Mouse (Mus musculus) ES-Bruce4 (cell line): ENCODE data around the gene Gtf3c4. TPM values are rescaled to one million over a fixed set of nuclear protein-coding genes. Genes with fewer than 3 reads are reported as not detected.

ENCODE experiments used
- H3K27ac ChIP-seq: 2 replicates; pipeline ENCODE4 v1.5.1; 2012; ENCODE audit warnings: low read length, inconsistent platforms; ENCODE audit not compliant: insufficient read depth
- H3K27me3 ChIP-seq: 2 replicates; pipeline ENCODE4 v1.6.1; 2012; ENCODE audit warnings: mild to moderate bottlenecking, low read length, inconsistent platforms; ENCODE audit not compliant: control insufficient read depth, poor library complexity, insufficient read depth, severe bottlenecking
- H3K36me3 ChIP-seq: 2 replicates; pipeline ENCODE4 v1.6.1; 2012; ENCODE audit warnings: inconsistent platforms, mild to moderate bottlenecking, low read length, moderate library complexity; ENCODE audit not compliant: control insufficient read depth, poor library complexity, insufficient read depth, severe bottlenecking
- H3K4me1 ChIP-seq: one replicate; pipeline ENCODE4 v1.8.1; 2011; ENCODE audit warnings: low read length; ENCODE audit not compliant: control insufficient read depth, insufficient read depth
- H3K4me3 ChIP-seq: 2 replicates; pipeline ENCODE4 v1.5.1; 2011; ENCODE audit warnings: low read depth, mild to moderate bottlenecking, low read length
- H3K9ac ChIP-seq: 2 replicates; pipeline ENCODE4 v1.6.1; 2012; ENCODE audit warnings: low read depth, mild to moderate bottlenecking, inconsistent platforms; ENCODE audit not compliant: poor library complexity, severe bottlenecking
- H3K9me3 ChIP-seq: replicated peaks from 2 replicates; pipeline ENCODE4 v1.6.1; 2012; ENCODE audit warnings: mild to moderate bottlenecking, low read length, inconsistent platforms; ENCODE audit not compliant: control insufficient read depth, poor library complexity, insufficient read depth, severe bottlenecking
- CTCF ChIP-seq: IDR thresholded peaks from one replicate; pipeline ENCODE4 v1.8.1; 2011; ENCODE audit warnings: low read depth, low read length
- EP300 ChIP-seq: IDR thresholded peaks from 2 replicates; pipeline ENCODE4 v1.6.1; 2011; ENCODE audit warnings: low read depth, low read length; ENCODE audit not compliant: insufficient read depth
- POLR2A ChIP-seq: IDR thresholded peaks from one replicate; pipeline ENCODE4 v1.8.1; 2011; ENCODE audit warnings: low read length; ENCODE audit not compliant: insufficient read depth
- polyA plus RNA-seq: library from polyadenylated mRNA; stranded (reverse); fragments of >200 nt; gene quantifications from 2 replicates; pipeline ENCODE4 v1.2.4, GENCODE M21; 2011; ENCODE audit warnings: low read depth; ENCODE audit not compliant: missing spikeins, insufficient read depth, insufficient read length

Gtf3c4 gene
- polyA plus RNA-seq, 1 experiment = 33.9 TPM

- peaks cover 17% of the 10 kb centered on the region for H3K36me3 ChIP-seq
- TF ChIP-seq EP300 (no peak), POLR2A (no peak), CTCF (no peak)
Measured at GRCm38 (mm10) chr2:28867495-28867894, 27.3 kb upstream of the Gtf3c4 start.

GRCm38 (mm10) chr2:28863857-28864256, 23.7 kb upstream of the Gtf3c4 start:
- Histone ChIP-seq H3K36me3 (peaks cover 43% of the 10 kb centered on the region), H3K9ac (no peak overlapping the region), H3K27me3 (no peaks in the 10 kb centered on the region), H3K4me3 (no peak overlapping the region), H3K27ac (no peak overlapping the region), H3K4me1 (no peaks in the 10 kb centered on the region), H3K9me3 (no peaks in the 10 kb centered on the region)
- no peak for TF ChIP-seq CTCF
- TF ChIP-seq EP300 = no peak
- TF ChIP-seq POLR2A = no peak

More at GRCm38 (mm10) chr2:28867495-28867894, 27.3 kb upstream of the Gtf3c4 start:
- Histone ChIP-seq H3K4me3 (no peak overlapping the region), H3K9me3 (no peaks in the 10 kb centered on the region), H3K4me1 (no peaks in the 10 kb centered on the region), H3K27ac (no peak overlapping the region), H3K9ac (no peak overlapping the region), H3K27me3 (no peaks in the 10 kb centered on the region)

GRCm38 (mm10) chr2:28860678-28861423, 20.7 kb upstream of the Gtf3c4 start:
- Histone ChIP-seq H3K4me3 (no peak overlapping the region), H3K27me3 (no peaks in the 10 kb centered on the region), H3K27ac (no peak overlapping the region), H3K9ac (no peak overlapping the region), H3K9me3 (no peaks in the 10 kb centered on the region), H3K4me1 (no peaks in the 10 kb centered on the region), H3K36me3 (peaks cover 49% of the 10 kb centered on the region)
- no peak for TF ChIP-seq EP300
- TF ChIP-seq CTCF = no peak
- no peak for TF ChIP-seq POLR2A

DNA sequence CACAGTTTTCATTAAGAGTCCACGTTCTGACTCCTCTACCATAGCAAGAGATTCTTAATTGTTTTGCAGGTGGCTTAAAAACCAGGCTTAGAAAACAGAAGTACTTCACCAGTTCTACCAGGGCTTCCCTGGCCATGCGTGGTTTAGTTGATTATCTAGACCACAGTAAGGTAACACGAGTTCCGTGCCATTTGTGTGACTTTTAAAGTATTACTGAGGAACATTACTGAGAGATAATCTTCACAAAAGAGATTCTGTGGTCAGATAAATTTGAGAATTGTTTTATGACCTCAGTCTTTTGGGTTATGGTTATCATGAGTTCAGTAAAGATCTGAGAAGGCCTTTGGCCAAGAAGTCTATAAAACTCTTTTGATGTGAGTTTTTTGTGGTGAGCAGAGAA, 19.1 kb upstream of the Gtf3c4 start:
- Histone ChIP-seq H3K27ac (no peak overlapping the region), H3K4me3 (no peak overlapping the region), H3K9me3 (no peaks in the 10 kb centered on the region), H3K4me1 (no peaks in the 10 kb centered on the region), H3K27me3 (no peaks in the 10 kb centered on the region), H3K36me3 (peaks cover 50% of the 10 kb centered on the region), H3K9ac (no peak overlapping the region)
- no peak for TF ChIP-seq POLR2A
- TF ChIP-seq CTCF = no peak
- TF ChIP-seq EP300 = no peak

DNA sequence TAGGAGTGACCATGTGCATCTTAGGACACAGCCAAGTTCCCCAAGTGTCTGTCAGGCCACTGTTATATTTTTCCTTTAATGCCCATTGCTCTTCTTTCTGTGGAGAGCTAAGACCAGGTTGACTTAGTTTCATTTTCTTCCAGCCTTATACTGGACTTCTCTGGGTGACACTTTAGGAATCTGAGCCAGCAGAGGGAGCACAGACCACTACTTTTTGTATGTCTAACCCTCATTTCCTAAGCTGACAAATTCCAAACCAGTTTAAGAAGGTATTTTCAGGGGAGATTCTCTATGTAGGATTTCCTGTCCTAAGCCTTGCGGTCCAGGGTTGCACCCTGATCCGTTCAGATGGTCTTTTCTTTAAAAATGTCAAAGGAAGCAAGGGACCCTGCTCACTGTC, 15.6 kb upstream of the Gtf3c4 start:
- peaks cover 39% of the 10 kb centered on the region for H3K36me3 ChIP-seq

GRCm38 (mm10) chr2:28852594-28852993, 12.4 kb upstream of the Gtf3c4 start:
- H3K4me3 ChIP-seq = no peak overlapping the region
- H3K27me3 ChIP-seq = no peaks in the 10 kb centered on the region
- no peaks in the 10 kb centered on the region for H3K4me1 ChIP-seq
- no peak overlapping the region for H3K27ac ChIP-seq
- peaks cover 42% of the 10 kb centered on the region for H3K36me3 ChIP-seq
- H3K9ac ChIP-seq = no peak overlapping the region
- TF ChIP-seq EP300 (no peak), POLR2A (no peak), CTCF (no peak)
- H3K9me3 ChIP-seq = no peaks in the 10 kb centered on the region

More for the DNA sequence above, 15.6 kb upstream of the Gtf3c4 start:
- H3K4me1 ChIP-seq = no peaks in the 10 kb centered on the region
- H3K27ac ChIP-seq = no peak overlapping the region
- no peak overlapping the region for H3K9ac ChIP-seq
- no peak overlapping the region for H3K4me3 ChIP-seq
- H3K27me3 ChIP-seq = no peaks in the 10 kb centered on the region
- H3K9me3 ChIP-seq = no peaks in the 10 kb centered on the region
- no peak for TF ChIP-seq POLR2A
- TF ChIP-seq EP300 = no peak
- no peak for TF ChIP-seq CTCF
